Mouse (Mus musculus) mesoderm, embryonic 11.5 days (tissue): ENCODE measurements around the gene Bax.
A peak's percentile ranks its signal among the peaks of the same experiment; 100 is the strongest.
"Not testable (repeated sequence)": the region's sequence is repeated elsewhere in the genome, so short reads cannot be mapped to it uniquely, and the experiment has no call there.

Experiments
- DNase-seq: peaks from one replicate; pipeline ENCODE4 v3.0.0-alpha.2; 2012; ENCODE audit warnings: low read depth, low spot score

The Bax gene

GRCm38 (mm10) chr7:45481374-45481927 lies 14.8 kb upstream of the Bax start, which contains the start of gene Tulp2:
TSS of gene Tulp2 (plus strand) at chr7:45481877.
- peak; percentile 43 for DNase-seq

- DNase-seq: not testable (repeated sequence)
Observed at GRCm38 (mm10) chr7:45480310-45480709, 13.6 kb upstream of the Bax start.

- no peak for DNase-seq
Observed at GRCm38 (mm10) chr7:45478774-45479173, 12.1 kb upstream of the Bax start.

- peak; percentile 60 for DNase-seq
Observed at GRCm38 (mm10) chr7:45477003-45477402, 10.3 kb upstream of the Bax start.

- no peak for DNase-seq
Observed at GRCm38 (mm10) chr7:45476453-45476852, 9.8 kb upstream of the Bax start.

DNA sequence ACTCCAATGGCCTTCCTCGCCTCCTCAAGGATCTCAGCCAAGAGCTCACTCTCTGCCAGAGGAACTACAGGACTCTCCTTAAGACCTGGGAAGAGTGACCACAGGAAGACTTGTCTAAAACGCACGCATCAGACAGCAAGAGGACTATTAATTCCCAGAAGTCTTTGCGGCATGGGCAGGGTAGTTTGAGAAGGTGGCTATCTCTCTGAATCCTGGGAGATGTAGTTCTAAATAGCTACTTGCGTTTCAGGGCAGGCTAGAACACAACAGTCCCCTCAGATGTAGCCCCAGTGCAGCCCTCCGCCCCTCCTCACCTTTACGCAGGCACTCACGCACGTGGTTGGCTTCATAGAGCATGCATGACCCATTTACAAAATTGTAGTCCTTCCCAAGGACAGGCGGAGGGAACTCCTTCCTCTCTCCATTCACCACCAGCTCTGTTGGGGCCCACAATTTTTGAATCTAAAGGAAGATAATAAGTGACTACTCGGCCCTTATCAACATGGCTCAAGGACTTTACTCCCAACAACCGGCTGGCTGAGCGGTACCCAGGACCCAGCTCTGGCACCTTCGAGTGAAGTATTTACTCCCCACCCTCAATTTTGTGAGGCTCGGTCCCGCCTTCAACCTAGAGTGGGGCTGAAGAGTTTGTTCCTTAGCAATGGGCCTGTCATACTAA lies 8.7 kb upstream of the Bax start:
- no peak for DNase-seq

DNA sequence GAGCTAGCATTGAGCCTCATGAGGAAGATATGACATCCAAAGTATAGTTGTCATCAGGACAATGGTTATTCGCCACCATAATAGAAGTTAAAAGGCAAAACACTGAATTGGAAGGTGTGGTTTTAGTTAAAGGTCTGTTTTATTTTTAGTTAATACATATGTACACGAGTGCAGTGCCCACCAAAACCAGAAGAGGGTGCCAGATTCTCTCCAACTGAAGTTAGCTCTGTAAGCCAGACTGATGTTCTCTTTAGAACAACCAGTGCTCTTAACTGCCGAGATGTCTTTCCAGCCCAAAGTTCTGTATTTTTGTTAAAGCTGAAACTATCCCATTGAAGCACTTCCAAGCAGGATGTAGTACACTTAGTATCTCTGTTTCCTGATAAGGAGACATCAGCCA lies 4.2 kb upstream of the Bax start:
- DNase-seq: peak; percentile 69

DNA sequence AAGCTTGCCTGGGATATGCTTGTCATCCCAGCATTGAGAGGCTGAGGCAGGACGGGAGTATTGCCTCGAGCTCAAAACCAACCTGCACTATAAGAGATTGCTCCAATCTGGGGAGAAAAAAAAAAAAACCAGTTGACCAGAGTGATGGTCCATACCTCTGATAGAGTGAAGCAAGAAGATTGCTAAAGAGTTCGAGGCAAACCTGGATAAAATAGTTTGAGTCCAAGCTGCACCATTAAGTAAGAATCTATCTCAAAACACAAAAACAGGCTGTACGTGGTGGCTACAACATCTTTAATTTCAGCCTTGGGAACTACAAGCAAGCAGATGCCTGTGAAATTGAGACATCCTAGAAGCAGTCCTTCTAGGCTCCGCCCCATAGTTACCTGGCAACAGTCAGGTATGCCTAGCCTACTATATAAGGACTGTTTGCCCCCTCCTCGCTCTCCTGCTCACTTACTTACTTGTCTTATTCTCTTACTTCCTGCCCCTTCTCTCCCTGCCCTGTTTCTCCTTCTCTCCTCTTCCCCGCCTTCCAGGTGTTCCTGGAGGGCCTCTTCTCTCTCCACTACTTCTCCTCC lies 482 bp upstream of the Bax start:
- no peak for DNase-seq

- no peak for DNase-seq
Observed at GRCm38 (mm10) chr7:45465549-45465948, 1.1 kb downstream of the Bax start.

DNA sequence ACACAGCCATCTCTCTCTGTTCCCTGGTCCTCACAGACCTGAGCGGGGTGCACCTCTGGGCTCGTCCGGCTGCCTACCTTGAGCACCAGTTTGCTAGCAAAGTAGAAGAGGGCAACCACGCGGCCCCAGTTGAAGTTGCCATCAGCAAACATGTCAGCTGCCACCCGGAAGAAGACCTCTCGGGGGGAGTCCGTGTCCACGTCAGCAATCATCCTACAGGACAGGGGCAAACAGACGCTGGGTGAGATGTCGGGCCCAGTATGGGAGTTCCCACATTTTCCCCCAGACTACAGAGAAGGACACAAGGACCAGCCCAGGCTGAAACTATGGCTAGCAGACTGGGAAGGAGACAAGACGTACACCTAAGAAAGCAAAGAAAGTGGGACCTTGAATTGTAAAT lies 1.6 kb downstream of the Bax start:
- no peak for DNase-seq

- no peak for DNase-seq
Observed at GRCm38 (mm10) chr7:45463987-45464778, 2.5 kb downstream of the Bax start.

DNA sequence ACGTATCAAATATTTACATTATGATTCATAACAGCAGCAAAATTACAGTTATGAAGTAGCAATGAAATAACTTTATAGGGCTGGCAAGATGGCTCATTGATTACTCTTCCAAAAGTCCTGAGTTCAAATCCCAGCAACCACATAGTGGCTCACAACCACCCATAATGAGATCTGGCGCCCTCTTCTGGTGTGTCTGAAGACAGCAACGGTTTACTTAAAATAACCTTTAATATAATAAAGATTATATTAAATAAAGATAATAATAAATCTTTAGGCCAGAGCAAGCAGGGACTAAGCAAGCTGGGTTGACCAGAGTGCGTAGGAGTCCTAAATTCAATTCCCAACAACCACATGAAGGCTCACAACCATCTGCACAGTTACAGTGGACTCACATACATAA lies 3.8 kb downstream of the Bax start:
- DNase-seq: not testable (repeated sequence)

- no peak for DNase-seq
Observed at GRCm38 (mm10) chr7:45462325-45462724, 4.4 kb downstream of the Bax start.

GRCm38 (mm10) chr7:45461781-45462180 lies 4.9 kb downstream of the Bax start:
- no peak for DNase-seq

DNA sequence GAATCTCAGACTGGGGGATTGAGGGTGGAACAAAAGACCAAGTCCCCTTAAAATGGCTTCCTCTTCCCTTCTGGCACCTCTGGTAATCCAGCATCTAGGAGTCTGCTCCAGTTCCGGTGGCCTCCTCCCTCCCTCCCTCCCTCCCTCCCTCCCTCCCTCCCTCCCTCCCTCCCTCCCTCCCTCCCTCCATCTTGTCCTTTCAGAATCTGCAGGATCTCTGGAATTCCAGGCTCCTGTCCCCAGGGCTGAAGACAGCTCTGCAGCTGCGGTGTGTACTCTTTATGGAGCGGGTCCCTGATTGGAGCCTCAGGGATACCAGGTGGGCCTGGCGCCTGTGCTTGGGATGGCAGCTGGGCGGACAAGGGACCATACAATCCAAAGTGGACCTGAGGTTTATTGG lies 5.4 kb downstream of the Bax start:
- no peak for DNase-seq

GRCm38 (mm10) chr7:45460860-45461314 lies 5.8 kb downstream of the Bax start:
- peak; percentile 40 for DNase-seq

GRCm38 (mm10) chr7:45460377-45460776 lies 6.3 kb downstream of the Bax start:
- DNase-seq: no peak

DNA sequence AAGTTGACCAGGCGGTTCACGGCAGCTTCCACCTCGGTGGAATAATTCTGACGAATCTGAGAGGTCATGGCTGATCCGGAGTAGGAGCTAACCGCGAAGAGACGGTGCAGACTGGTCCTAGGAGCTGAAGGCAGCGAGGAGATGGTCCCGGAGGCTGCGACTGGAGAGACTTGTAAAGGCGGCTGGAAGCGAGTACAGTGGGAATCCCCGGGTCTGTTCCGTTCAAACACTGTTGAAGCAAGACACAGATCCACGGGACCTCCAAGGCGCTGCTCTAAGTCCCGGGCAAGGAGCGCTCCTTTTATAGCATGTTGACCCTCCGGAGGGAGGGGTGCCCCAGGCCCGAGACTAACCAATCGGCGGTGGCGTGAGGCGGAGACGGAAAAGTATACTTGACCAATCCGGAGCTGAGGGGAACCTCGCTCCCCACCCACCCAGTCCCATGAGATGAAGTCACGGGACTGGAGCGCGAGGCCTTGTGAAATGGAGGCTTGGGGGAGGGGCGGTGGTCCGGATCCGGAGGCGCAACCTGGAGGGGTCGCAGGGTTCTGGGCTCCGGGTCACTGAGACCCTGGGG lies 7.0 kb downstream of the Bax start, which contains the start of gene Ftl1:
Ftl1 (minus strand) TSS at position 321 of the 577 bp plus-strand sequence.
- peak; percentile 99 for DNase-seq

- peak; percentile 81 for DNase-seq
Observed at GRCm38 (mm10) chr7:45458748-45459563, 7.7 kb downstream of the Bax start.

- DNase-seq: no peak
Observed at GRCm38 (mm10) chr7:45457204-45458060, 9.3 kb downstream of the Bax start.
